Mouse (Mus musculus) hindbrain, embryonic 16.5 days (tissue): ENCODE results near the gene Sf3a3. TPM values are rescaled to one million over a fixed set of nuclear protein-coding genes. Genes with fewer than 3 reads are reported as not detected.

Experiments used
- ATAC-seq: fragments of 200-750 bp; cut with Nextera tagmentation; 2 replicates; pipeline ENCODE4 v1.8.0; 2017; ENCODE audit warnings: moderate TSS enrichment, moderate library complexity
- H3K27ac ChIP-seq: fragments of 300-500 bp; sonication (generic); 2 replicates; pipeline ENCODE4 v1.5.1; 2014; ENCODE audit warnings: low read depth, mild to moderate bottlenecking, control low read depth, low read length, moderate library complexity
- H3K27me3 ChIP-seq: fragments of 300-500 bp; sonication (generic); replicated peaks from 2 replicates; pipeline ENCODE4 v1.6.1; 2014; ENCODE audit warnings: low read length; ENCODE audit not compliant: control insufficient read depth, insufficient read depth
- H3K36me3 ChIP-seq: fragments of 300-500 bp; sonication (generic); 2 replicates; pipeline ENCODE4 v1.6.1; 2014; ENCODE audit warnings: mild to moderate bottlenecking, low read length, moderate library complexity, mixed read lengths; ENCODE audit not compliant: control insufficient read depth, insufficient read depth
- H3K4me1 ChIP-seq: fragments of 300-500 bp; sonication (generic); 2 replicates; pipeline ENCODE4 v1.6.1; 2014; ENCODE audit warnings: low read depth, low read length; ENCODE audit not compliant: control insufficient read depth, insufficient read depth
- H3K4me2 ChIP-seq: fragments of 300-500 bp; sonication (generic); 2 replicates; pipeline ENCODE4 v1.6.1; 2014; ENCODE audit warnings: mild to moderate bottlenecking, low read length, control low read depth, moderate library complexity
- H3K4me3 ChIP-seq: fragments of 300-500 bp; sonication (generic); 2 replicates; pipeline ENCODE4 v1.5.1; 2014; ENCODE audit warnings: mild to moderate bottlenecking, low read length, control low read depth, moderate library complexity
- H3K9ac ChIP-seq: fragments of 300-500 bp; sonication (generic); 2 replicates; pipeline ENCODE4 v1.6.1; 2014; ENCODE audit warnings: low read depth, mild to moderate bottlenecking, control low read depth, low read length, moderate library complexity
- H3K9me3 ChIP-seq: fragments of 300-500 bp; sonication (generic); 2 replicates; pipeline ENCODE4 v1.6.1; 2014; ENCODE audit warnings: mild to moderate bottlenecking, low read length, moderate library complexity; ENCODE audit not compliant: control insufficient read depth
- WGBS: fragments of 180-500 bp; shearing (Covaris S2); extraction: QIAGEN DNeasy Blood & Tissue Kit; methylation state at CpG from one replicate; pipeline ENCODE4 v1.1.7; 2014; 5-methylcytosine and 5-hydroxymethylcytosine counted together
- polyA plus RNA-seq: library from polyadenylated mRNA; unstranded; fragments of >200 nt; fragmentation: Nextera tagmentation; extraction: Ambion mirVana; gene quantifications from 2 replicates; pipeline ENCODE4 v1.2.1, GENCODE M21; 2015

The Sf3a3 gene
- polyA plus RNA-seq, 1 experiment from 2014 or later: 86.1 TPM

GRCm38 (mm10) chr4:124746577-124746976, 32.0 kb downstream of the Sf3a3 start:
- no peak for ATAC-seq
- Histone ChIP-seq H3K9me3 (no peaks in the 10 kb centered on the region), H3K9ac (no peak overlapping the region), H3K4me3 (no peak overlapping the region), H3K36me3 (0 out of 2 replicates have a peak, but pooled peaks cover 12% of the 10 kb centered on the region), H3K27ac (no peak overlapping the region), H3K27me3 (no peaks in the 10 kb centered on the region), H3K4me2 (no peak overlapping the region), H3K4me1 (peaks cover 12% of the 10 kb centered on the region)
- 82% methylated on average over 7 of the region's 7 CpGs for WGBS

GRCm38 (mm10) chr4:124747851-124748250, 33.3 kb downstream of the Sf3a3 start:
- Histone ChIP-seq H3K9ac (no peak overlapping the region), H3K4me1 (peaks cover 14% of the 10 kb centered on the region), H3K27ac (no peak overlapping the region)

GRCm38 (mm10) chr4:124751300-124752250, 37.0 kb downstream of the Sf3a3 start:
- ATAC-seq: peak; percentile 100

More at GRCm38 (mm10) chr4:124747851-124748250, 33.3 kb downstream of the Sf3a3 start:
- no peak overlapping the region for H3K4me2 ChIP-seq
- H3K4me3 ChIP-seq: no peak overlapping the region
- no peaks in the 10 kb centered on the region for H3K9me3 ChIP-seq
- ATAC-seq: no peak
- WGBS: 56% methylated on average over 4 of the region's 4 CpGs
- 0 out of 2 replicates have a peak, but pooled peaks cover 12% of the 10 kb centered on the region for H3K36me3 ChIP-seq
- no peaks in the 10 kb centered on the region for H3K27me3 ChIP-seq

GRCm38 (mm10) chr4:124752281-124753199, 38.0 kb downstream of the Sf3a3 start:
- Histone ChIP-seq H3K27ac (no peak overlapping the region), H3K36me3 (0 out of 2 replicates have a peak, but pooled peaks cover 7% of the 10 kb centered on the region), H3K9me3 (no peaks in the 10 kb centered on the region), H3K4me1 (peaks cover 14% of the 10 kb centered on the region), H3K4me3 (peak overlapping the region; percentile 77), H3K27me3 (no peaks in the 10 kb centered on the region), H3K4me2 (peak overlapping the region; percentile 99), H3K9ac (peak overlapping the region; percentile 80)
- ATAC-seq: no peak
- 19% methylated on average over 15 of the region's 15 CpGs for WGBS

More at GRCm38 (mm10) chr4:124751300-124752250, 37.0 kb downstream of the Sf3a3 start:
- Histone ChIP-seq H3K27me3 (no peaks in the 10 kb centered on the region), H3K9me3 (no peaks in the 10 kb centered on the region), H3K27ac (peak overlapping the region; percentile 34; the same call in 1 of the 2 replicates), H3K36me3 (0 out of 2 replicates have a peak, but pooled peaks cover 10% of the 10 kb centered on the region), H3K4me1 (peaks cover 14% of the 10 kb centered on the region), H3K9ac (peak overlapping the region; percentile 80), H3K4me3 (peak overlapping the region; percentile 77), H3K4me2 (peak overlapping the region; percentile 99)
- under 1% methylated on average over 73 of the region's 75 CpGs for WGBS

GRCm38 (mm10) chr4:124755526-124755925, 41.0 kb downstream of the Sf3a3 start:
- Histone ChIP-seq H3K27me3 (no peaks in the 10 kb centered on the region), H3K9me3 (no peaks in the 10 kb centered on the region), H3K4me3 (no peak overlapping the region), H3K9ac (no peak overlapping the region), H3K4me1 (peaks cover 14% of the 10 kb centered on the region), H3K36me3 (no peaks in the 10 kb centered on the region), H3K27ac (no peak overlapping the region), H3K4me2 (no peak overlapping the region)
- WGBS: 76% methylated on average over 7 of the region's 7 CpGs
- no peak for ATAC-seq

- no peaks in the 10 kb centered on the region for H3K9me3 ChIP-seq
- H3K9ac ChIP-seq: no peak overlapping the region
- no peak overlapping the region for H3K27ac ChIP-seq
- H3K4me1 ChIP-seq: no peaks in the 10 kb centered on the region
- H3K36me3 ChIP-seq: no peaks in the 10 kb centered on the region
- no peaks in the 10 kb centered on the region for H3K27me3 ChIP-seq
- no peak overlapping the region for H3K4me3 ChIP-seq
- ATAC-seq: no peak
- 92% methylated on average over 7 of the region's 7 CpGs for WGBS
- no peak overlapping the region for H3K4me2 ChIP-seq
Measured at GRCm38 (mm10) chr4:124759305-124759811, 44.8 kb downstream of the Sf3a3 start.

GRCm38 (mm10) chr4:124761201-124761600, 46.6 kb downstream of the Sf3a3 start:
- Histone ChIP-seq H3K4me3 (no peak overlapping the region), H3K36me3 (no peaks in the 10 kb centered on the region), H3K27ac (no peak overlapping the region), H3K9ac (no peak overlapping the region), H3K27me3 (no peaks in the 10 kb centered on the region), H3K9me3 (no peaks in the 10 kb centered on the region), H3K4me1 (no peaks in the 10 kb centered on the region), H3K4me2 (no peak overlapping the region)
- 61% methylated on average over 1 of the region's 1 CpGs for WGBS
- ATAC-seq: no peak

GRCm38 (mm10) chr4:124762858-124763452, 48.4 kb downstream of the Sf3a3 start:
- H3K4me3 ChIP-seq: no peak overlapping the region
- H3K9me3 ChIP-seq: no peaks in the 10 kb centered on the region
- no peaks in the 10 kb centered on the region for H3K36me3 ChIP-seq
- H3K4me1 ChIP-seq: no peaks in the 10 kb centered on the region
- H3K27ac ChIP-seq: no peak overlapping the region
- WGBS: 92% methylated on average over 6 of the region's 6 CpGs
- H3K9ac ChIP-seq: no peak overlapping the region
- no peak for ATAC-seq
- no peaks in the 10 kb centered on the region for H3K27me3 ChIP-seq
- no peak overlapping the region for H3K4me2 ChIP-seq
